Mouse (Mus musculus): ENCODE results near the gene Trim17.
"Not testable (repeated sequence)": the region's sequence is repeated elsewhere in the genome, so short reads cannot be mapped to it uniquely, and the experiment has no call there.

Gene Trim17

DNA sequence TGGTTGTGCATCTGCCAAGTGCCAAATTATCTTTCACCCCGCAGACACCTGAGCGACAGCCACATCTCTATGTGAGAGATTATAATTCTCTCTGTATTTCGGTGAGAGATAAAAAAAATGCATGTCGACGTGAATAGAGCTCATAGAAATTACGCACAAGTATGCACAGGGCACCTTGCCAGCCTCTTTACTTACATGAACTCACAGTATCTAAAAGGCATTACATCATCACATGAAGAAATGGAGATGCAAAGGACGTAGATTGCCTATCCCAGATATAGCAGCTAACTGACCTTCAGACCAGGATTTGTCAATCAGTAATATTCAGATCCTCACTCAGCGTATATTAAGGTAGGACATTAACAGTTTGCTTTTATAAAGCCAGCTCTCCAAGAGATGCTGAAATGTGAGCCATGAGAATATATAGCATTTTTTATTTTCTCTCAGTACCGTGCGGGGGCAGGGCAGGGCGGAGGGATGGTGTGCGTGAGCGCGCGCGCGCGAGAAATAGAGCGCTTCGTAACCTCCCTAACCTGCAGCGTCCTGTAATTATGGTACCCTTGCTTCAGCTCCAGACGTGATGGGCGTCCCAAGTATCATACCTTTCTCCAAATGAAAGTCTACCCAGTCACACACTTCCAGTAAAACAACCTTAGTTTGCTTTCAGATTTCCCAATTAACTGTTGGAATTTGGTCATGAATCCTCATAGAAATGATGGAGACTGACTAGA lies 6.5 kb upstream of the Trim17 start:
- DNase-seq (ENCODE audit: low spot score) = no peak

- peak; percentile 57 for DNase-seq (ENCODE audit: low spot score)
These were observed 5.7 kb upstream of the Trim17 start, which contains the start of gene Hist3h2ba for GRCm38 (mm10) chr11:58948542-58949479. Gene Hist3h2ba, plus strand, starts transcription at chr11:58948920.

GRCm38 (mm10) chr11:58949480-58950431 lies 4.7 kb upstream of the Trim17 start:
- no peak for DNase-seq (ENCODE audit: low spot score)

DNA sequence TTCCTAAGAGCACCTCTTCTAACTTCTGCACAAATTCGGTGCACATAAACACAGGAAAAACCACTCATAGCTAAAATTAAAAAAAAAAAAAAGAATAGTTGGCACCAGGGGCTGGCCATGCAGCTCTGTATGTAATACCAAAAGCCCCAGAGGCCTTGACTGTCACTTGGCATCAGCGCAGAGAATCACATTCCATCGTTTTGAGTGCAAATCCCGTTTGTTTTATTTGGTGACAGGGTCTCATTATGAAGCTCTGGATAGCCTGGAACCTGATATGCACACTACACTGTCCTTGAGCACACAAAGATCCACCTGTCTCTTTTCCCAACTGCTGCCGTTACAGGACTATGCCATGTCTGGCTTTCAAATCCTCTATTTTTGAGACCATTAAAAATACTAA lies 3.3 kb upstream of the Trim17 start:
- DNase-seq (ENCODE audit: low spot score) = no peak

DNA sequence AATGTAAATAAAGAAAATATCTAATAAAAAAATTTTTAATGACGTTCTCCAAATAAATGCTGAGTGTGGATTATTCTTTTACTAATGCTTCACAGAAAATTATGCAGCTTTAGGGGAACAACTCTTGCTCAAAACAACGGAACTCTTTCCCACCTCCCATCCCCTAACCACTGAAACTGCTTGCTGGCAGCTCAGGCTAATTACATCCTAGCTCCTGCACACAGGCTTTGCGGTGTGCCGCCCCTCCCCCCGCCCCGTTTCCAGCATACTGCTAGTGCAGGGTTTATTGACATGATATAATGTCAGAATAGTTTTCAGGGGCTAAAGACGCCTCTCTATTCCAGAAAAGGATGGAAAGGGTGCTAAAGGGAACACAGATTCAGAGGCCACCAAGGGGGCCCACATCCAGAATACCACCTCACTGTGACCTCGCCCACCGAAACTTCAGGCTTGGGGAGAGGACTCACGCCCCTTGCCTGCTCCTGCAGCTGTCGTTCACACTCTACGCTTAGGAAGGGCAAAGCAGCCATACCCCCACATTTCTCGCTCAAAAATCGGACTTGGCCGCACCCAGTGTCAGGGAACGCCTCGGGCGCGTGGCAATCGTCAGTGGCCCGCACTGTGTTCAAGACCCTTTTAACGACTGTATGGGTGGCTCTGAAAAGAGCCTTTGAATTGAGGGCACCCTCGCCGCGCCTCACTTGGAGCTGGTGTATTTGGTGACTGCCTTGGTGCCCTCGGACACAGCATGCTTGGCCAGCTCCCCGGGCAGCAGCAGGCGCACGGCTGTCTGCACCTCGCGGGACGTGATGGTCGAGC lies 925 bp upstream of the Trim17 start:
- peak; percentile 53 for DNase-seq (ENCODE audit: low spot score)

GRCm38 (mm10) chr11:58954170-58954419 lies 390 bp upstream of the Trim17 start:
- DNase-seq (ENCODE audit: low spot score) = not testable (repeated sequence)

GRCm38 (mm10) chr11:58955143-58955867 lies 820 bp downstream of the Trim17 start:
- DNase-seq (ENCODE audit: low spot score) = peak; percentile 48

GRCm38 (mm10) chr11:58955868-58956257 lies 1.4 kb downstream of the Trim17 start:
- no peak for DNase-seq (ENCODE audit: low spot score)

- DNase-seq (ENCODE audit: low spot score) = no peak
These were observed 2.9 kb downstream of the Trim17 start for GRCm38 (mm10) chr11:58957226-58957914.

DNA sequence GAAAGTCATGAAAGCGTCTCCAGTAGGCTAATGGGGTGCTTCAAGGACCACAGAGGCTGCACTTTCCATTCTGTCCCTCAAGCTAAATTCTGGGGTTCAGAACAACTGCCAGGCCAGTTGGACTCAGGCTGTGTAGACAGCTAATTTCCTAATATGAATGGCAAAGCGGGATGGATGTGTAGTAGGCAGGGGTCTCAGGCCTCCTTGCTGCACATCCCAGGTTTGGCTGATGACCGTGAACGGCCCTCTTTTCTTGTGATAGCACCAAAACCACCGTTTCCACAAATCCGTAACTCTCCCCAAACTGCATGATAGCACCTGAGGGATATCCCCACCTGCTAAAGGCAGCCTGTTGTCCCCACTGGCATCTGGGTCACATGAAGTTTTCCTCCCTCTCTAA lies 4.1 kb downstream of the Trim17 start:
- DNase-seq (ENCODE audit: low spot score) = no peak

DNA sequence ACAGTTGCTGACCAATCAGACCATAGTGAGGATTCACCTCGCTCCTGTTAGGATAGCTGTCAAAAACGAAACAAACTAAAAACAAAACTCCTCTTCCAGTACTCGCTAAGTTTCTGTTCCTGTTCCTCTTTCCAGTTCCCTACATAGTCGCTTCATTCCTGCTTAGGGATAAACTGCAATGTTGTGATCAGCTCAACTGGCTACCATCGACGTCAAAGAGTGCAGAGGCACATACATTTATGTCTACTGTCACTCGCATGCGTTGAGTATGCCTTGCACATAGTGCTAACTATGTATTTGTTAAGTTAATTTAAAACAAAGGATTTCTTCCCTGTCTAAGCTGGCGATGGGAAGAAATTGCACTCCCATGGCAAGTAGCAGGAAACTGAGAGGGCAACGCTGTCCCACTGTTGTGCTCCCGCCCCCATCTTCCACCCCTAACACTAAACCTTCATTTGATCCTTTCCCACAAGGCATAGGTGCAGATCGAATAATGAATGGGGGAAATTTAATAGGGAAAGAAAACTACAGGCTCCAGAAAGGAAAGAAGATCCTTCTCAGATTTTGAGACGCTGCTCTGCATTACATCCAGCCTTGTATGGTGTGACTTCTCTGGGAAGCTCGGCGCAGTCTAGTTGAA lies 4.8 kb downstream of the Trim17 start:
- DNase-seq (ENCODE audit: low spot score) = no peak

DNA sequence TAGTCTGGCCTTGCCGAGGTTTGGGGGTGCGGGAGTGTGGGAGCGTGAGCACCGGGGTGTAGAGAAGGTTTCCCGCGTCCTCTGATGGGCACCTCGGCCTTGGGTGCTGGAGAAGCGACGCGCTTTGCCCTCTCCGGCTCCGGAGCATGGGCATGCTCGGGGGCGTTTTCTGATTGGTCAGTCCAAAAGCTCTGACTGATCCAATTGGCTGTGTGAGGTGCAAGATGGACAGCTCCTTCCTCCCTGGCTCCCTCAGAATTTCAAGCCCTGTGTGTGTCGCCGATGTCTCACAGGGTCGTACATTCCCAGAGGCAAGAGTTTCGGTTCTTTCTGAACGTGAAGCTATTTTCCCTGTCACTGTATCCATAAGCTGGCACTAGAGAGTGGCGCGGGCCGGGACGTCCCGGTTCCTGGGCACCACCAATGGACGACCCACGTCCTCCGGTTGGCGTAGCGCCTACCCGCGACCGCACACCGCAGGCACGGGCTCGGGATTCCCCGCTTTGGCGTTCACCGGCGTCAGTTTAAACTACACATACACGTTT lies 5.5 kb downstream of the Trim17 start:
- peak; percentile 89 for DNase-seq (ENCODE audit: low spot score)

DNA sequence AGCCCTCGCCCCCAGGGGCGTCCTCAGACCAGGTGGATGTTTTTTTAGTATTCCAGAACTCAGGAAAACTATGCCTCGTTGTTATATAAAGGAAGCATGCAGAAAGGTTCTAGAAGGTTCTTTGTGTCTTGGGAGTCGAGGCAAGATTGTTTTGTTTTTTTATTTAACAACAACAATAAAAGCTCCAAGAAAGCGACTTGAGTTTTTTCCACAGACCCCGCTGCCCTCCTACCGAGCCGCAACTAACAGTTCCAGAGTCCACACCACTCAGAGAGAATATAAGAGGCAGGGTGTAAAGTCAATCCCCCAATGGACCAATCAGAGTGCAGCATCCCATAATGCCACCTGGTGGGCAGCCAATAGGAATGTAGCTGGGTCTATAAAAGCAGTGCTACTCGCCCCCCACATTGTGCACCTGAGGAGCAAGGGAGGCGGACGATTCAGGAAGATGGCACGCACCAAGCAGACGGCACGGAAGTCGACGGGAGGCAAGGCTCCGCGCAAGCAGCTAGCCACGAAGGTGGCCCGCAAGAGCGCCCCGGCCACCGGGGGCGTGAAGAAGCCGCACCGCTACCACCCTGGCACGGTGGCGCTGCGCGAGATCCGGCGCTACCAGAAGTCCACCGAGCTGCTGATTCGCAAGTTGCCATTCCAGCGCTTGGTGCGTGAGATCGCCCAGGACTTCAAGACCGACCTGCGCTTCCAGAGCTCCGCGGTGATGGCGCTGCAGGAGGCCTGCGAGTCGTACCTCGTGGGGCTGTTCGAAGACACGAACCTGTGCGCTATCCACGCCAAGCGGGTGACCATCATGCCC lies 7.1 kb downstream of the Trim17 start:
- no peak for DNase-seq (ENCODE audit: low spot score)

DNA sequence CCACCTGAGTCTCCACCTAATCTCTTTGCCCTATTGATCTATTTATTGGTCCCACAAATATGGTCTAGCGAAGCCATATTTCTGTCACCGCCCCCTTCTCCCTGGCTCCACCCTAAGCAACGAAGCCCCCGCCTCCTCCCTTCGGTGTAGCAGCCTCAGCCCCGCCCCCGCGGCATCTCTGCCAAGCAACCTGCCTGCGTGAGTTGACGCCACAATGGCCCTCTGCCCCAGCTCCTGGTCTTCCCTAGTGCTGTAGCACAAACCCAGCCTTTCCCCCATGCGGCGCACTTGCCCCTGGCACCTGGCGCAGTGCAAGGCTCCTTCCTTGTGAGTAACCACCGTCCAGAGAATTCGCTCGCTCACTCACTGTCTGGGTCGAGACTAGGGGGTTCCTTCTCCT lies 9.1 kb downstream of the Trim17 start:
- no peak for DNase-seq (ENCODE audit: low spot score)

GRCm38 (mm10) chr11:58964216-58964615 lies 9.7 kb downstream of the Trim17 start:
- no peak for DNase-seq (ENCODE audit: low spot score)

DNA sequence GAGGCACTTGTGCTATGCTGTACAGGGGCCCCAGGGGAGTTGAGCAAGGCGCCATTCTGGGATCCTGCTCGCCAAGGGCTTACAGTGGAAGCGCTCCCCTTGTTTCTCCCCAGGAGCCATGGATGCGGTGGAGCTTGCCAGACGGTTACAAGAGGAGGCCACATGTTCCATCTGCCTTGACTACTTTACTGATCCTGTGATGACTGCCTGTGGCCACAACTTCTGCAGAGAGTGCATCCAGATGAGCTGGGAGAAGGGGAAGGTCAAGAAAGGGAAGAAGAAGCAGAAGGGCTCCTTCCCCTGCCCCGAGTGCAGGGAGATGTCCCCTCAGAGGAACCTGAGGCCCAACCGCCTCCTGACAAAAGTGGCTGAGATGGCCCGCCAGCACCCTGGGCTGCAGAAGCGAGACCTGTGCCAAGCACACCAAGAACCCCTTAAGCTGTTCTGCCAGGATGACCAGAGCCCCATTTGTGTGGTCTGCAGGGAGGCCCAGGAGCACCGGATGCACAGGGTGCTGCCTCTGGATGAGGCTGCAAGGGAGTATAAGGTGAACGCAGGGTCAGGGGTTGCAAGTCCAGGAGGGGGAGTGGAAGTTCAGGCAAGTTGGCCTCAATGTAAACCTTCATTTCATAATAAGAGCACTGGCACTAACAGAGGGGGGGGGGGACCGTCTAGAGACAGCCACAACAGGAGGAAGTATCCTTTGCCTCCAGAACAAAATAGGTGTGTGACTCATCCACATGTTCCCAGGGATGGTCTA lies 10.7 kb downstream of the Trim17 start:
- no peak for DNase-seq (ENCODE audit: low spot score)

DNA sequence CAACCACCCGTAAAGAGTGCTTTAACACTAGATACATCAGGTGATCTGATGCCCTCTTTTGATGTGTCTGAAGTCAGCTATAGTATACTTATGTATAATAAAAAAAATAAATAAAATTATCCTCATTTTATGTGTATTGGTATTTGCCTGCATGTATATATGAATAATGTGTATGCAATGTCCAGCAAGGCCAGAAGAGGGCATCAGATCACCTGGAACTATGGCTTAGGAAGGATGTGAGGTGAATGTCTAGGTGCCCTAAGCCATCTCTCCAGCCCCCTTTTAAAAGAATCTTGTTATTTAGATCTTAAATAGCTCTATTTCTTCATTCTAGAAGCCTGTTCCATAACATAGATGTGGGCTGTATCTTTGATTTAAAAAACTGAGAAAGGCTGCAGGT lies 12.9 kb downstream of the Trim17 start:
- peak; percentile 47 for DNase-seq (ENCODE audit: low spot score)

DNA sequence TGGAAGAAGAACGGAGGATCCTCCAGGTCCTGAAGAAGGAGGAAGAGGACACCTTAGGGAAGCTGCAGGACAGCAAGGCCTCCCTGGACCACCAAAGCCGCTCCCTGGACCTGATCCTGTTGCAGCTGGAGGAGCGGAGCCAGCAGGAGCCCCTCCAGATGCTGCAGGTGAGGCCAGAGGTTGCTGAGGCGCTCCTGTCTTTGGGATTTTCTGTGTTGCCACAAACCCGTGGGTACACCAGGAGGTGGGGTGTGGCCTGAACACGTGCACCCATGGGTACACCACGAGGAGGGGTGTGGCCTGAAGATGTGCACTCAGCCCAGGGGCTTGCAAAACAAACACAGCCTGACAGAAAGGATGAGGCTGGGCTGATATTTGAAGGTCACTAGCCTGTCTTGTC lies 14.1 kb downstream of the Trim17 start:
- no peak for DNase-seq (ENCODE audit: low spot score)
